Mouse (Mus musculus) small intestine, adult 2 months (tissue): ENCODE data around the gene Csnk1g1. TPM values are rescaled to one million over a fixed set of nuclear protein-coding genes. Genes with fewer than 3 reads are reported as not detected.

Experiments used
- H3K27ac ChIP-seq: fragments of 200-500 bp; 2 replicates; pipeline ENCODE4 v1.5.1; 2012; ENCODE audit warnings: low read depth, low read length, control low read depth, inconsistent platforms; ENCODE audit not compliant: insufficient read depth
- H3K27me3 ChIP-seq: fragments of 200-500 bp; 2 replicates; pipeline ENCODE4 v1.6.1; 2012; ENCODE audit warnings: mild to moderate bottlenecking, moderate library complexity, low read length, inconsistent platforms; ENCODE audit not compliant: control insufficient read depth, insufficient read depth
- H3K36me3 ChIP-seq: fragments of 200-500 bp; 2 replicates; pipeline ENCODE4 v1.6.1; 2012; ENCODE audit warnings: mild to moderate bottlenecking, low read length, control low read depth, inconsistent platforms; ENCODE audit not compliant: control insufficient read depth, insufficient read depth
- H3K4me1 ChIP-seq: fragments of 200-500 bp; 2 replicates; pipeline ENCODE4 v1.6.1; 2012; ENCODE audit warnings: low read length, inconsistent platforms, mixed read lengths; ENCODE audit not compliant: control insufficient read depth, insufficient read depth, insufficient read length
- H3K4me3 ChIP-seq: fragments of 200-500 bp; 2 replicates; pipeline ENCODE4 v1.5.1; 2012; ENCODE audit warnings: low read depth, mild to moderate bottlenecking, control low read depth, inconsistent platforms, low read length, moderate library complexity
- CTCF ChIP-seq: fragments of 200-500 bp; IDR thresholded peaks from 2 replicates; pipeline ENCODE4 v1.5.1; 2012; ENCODE audit warnings: low read depth, mild to moderate bottlenecking, control low read depth, inconsistent platforms, low read length, moderate library complexity, mixed read lengths; ENCODE audit not compliant: insufficient replicate concordance, insufficient read length; ENCODE audit errors: extremely low read depth
- POLR2A ChIP-seq: fragments of 200-500 bp; IDR thresholded peaks from 2 replicates; pipeline ENCODE4 v1.6.1; 2012; ENCODE audit warnings: low read depth, mild to moderate bottlenecking, control low read depth, inconsistent platforms, low read length, moderate library complexity
- WGBS: fragments of 180-500 bp; shearing (Covaris S2); methylation state at CpG from one replicate; pipeline ENCODE4 v1.1.7; 2018; 5-methylcytosine and 5-hydroxymethylcytosine counted together
- polyA plus RNA-seq: library from polyadenylated mRNA; depleted of rRNA; stranded (reverse); fragments of >200 nt; gene quantifications from 2 replicates; pipeline ENCODE4 v1.2.3, GENCODE M21; 2012

The Csnk1g1 gene
- polyA plus RNA-seq, 1 experiment = 3.2 TPM

- WGBS = 88% methylated on average over 4 of the region's 4 CpGs
- Histone ChIP-seq H3K27me3 (no peaks in the 10 kb centered on the region), H3K4me1 (no peaks in the 10 kb centered on the region), H3K36me3 (peaks cover 33% of the 10 kb centered on the region), H3K27ac (no peak overlapping the region), H3K4me3 (no peak overlapping the region)
- TF ChIP-seq CTCF (no peak), POLR2A (no peak)
Measured at GRCm38 (mm10) chr9:66039290-66039689, 130.6 kb downstream of the Csnk1g1 start.

GRCm38 (mm10) chr9:66040801-66041200 lies 132.1 kb downstream of the Csnk1g1 start:
- H3K27ac ChIP-seq = no peak overlapping the region
- WGBS = 88% methylated on average over 3 of the region's 3 CpGs
- no peaks in the 10 kb centered on the region for H3K4me1 ChIP-seq
- H3K4me3 ChIP-seq = no peak overlapping the region
- TF ChIP-seq CTCF (no peak), POLR2A (no peak)
- H3K36me3 ChIP-seq = peaks cover 30% of the 10 kb centered on the region
- no peaks in the 10 kb centered on the region for H3K27me3 ChIP-seq

- no peak overlapping the region for H3K27ac ChIP-seq
- no peak for TF ChIP-seq POLR2A
- TF ChIP-seq CTCF = no peak
- no peaks in the 10 kb centered on the region for H3K27me3 ChIP-seq
- 76% methylated on average over 4 of the region's 4 CpGs for WGBS
- peaks cover 24% of the 10 kb centered on the region for H3K36me3 ChIP-seq
- H3K4me1 ChIP-seq = no peaks in the 10 kb centered on the region
- H3K4me3 ChIP-seq = no peak overlapping the region
Measured at GRCm38 (mm10) chr9:66042331-66042730, 133.6 kb downstream of the Csnk1g1 start.

GRCm38 (mm10) chr9:66043241-66043640 lies 134.5 kb downstream of the Csnk1g1 start:
- no peak overlapping the region for H3K27ac ChIP-seq
- H3K27me3 ChIP-seq = no peaks in the 10 kb centered on the region
- H3K4me1 ChIP-seq = no peaks in the 10 kb centered on the region
- no peak for TF ChIP-seq CTCF
- no peak overlapping the region for H3K4me3 ChIP-seq
- 93% methylated on average over 3 of the region's 3 CpGs for WGBS
- H3K36me3 ChIP-seq = peaks cover 20% of the 10 kb centered on the region

- no peak overlapping the region for H3K4me3 ChIP-seq
- 80% methylated on average over 6 of the region's 6 CpGs for WGBS
Measured at GRCm38 (mm10) chr9:66049931-66050601, 141.3 kb downstream of the Csnk1g1 start.

GRCm38 (mm10) chr9:66051493-66051892 lies 142.8 kb downstream of the Csnk1g1 start:
- 80% methylated on average over 4 of the region's 4 CpGs for WGBS
- H3K4me3 ChIP-seq = no peak overlapping the region
- TF ChIP-seq CTCF (no peak), POLR2A (no peak)
- no peaks in the 10 kb centered on the region for H3K27me3 ChIP-seq
- no peak overlapping the region for H3K27ac ChIP-seq
- H3K36me3 ChIP-seq = no peaks in the 10 kb centered on the region
- peaks cover 3% of the 10 kb centered on the region; the same call in 1 of the 2 replicates for H3K4me1 ChIP-seq

More at GRCm38 (mm10) chr9:66049931-66050601, 141.3 kb downstream of the Csnk1g1 start:
- Histone ChIP-seq H3K27me3 (no peaks in the 10 kb centered on the region), H3K4me1 (peaks cover 3% of the 10 kb centered on the region; the same call in 1 of the 2 replicates), H3K27ac (no peak overlapping the region), H3K36me3 (no peaks in the 10 kb centered on the region)
- TF ChIP-seq POLR2A (no peak), CTCF (no peak)

GRCm38 (mm10) chr9:66052731-66053130 lies 144.0 kb downstream of the Csnk1g1 start:
- no peak for TF ChIP-seq POLR2A
- TF ChIP-seq CTCF = no peak
- no peak overlapping the region for H3K27ac ChIP-seq
- 97% methylated on average over 1 of the region's 1 CpGs for WGBS
- H3K4me1 ChIP-seq = peaks cover 3% of the 10 kb centered on the region; the same call in 1 of the 2 replicates
- H3K36me3 ChIP-seq = no peaks in the 10 kb centered on the region
- no peaks in the 10 kb centered on the region for H3K27me3 ChIP-seq
- H3K4me3 ChIP-seq = no peak overlapping the region
